Comparison of ENCODE assay signal across 22 mouse cellular contexts in genomic region chr8:60860749-60861148, GRCm38 (mm10). TPM values are rescaled to one million over a fixed set of nuclear protein-coding genes. Genes with fewer than 3 reads are reported as not detected.
DNase-seq lines count a peak whose midpoint lies in the region; ATAC-seq and TF ChIP-seq lines count a peak whose summit lies in the region.
"Had no signal": no experiment of that assay in that cellular context is flagged by ENCODE, and none has a peak within 500 bp of the region (broad histone marks: within the 10 kb centered on the region; RNA-seq: fewer than 3 reads in every experiment).

No protein-coding gene starts in this region.

- H3K27ac ChIP-seq in heart, adult 2 months, result no peak overlapping the region
- peak overlapping the region; percentile 97; the same call in 1 of the 2 replicates for H3K27ac ChIP-seq in liver, embryonic 12.5 days
- no peak overlapping the region for H3K27ac ChIP-seq in midbrain, embryonic 13.5 days
- no peak overlapping the region for H3K27ac ChIP-seq in midbrain, embryonic 16.5 days (ENCODE audit: low read length)
- no peak overlapping the region; the same call in 1 of the 2 replicates for H3K27ac ChIP-seq in CH12.LX (ENCODE audit: insufficient read depth, low read depth)
- H3K27ac ChIP-seq: embryonic facial prominence, embryonic 10.5 days; embryonic facial prominence, embryonic 12.5 days; forebrain, embryonic 13.5 days; forebrain, embryonic 15.5 days had no signal

- no peak for ATAC-seq in liver, embryonic 12.5 days
- 0 out of 2 replicates have a peak, but pooled peaks have one; percentile 17 for ATAC-seq in midbrain, embryonic 13.5 days
- no peak for ATAC-seq in midbrain, embryonic 16.5 days
- ATAC-seq: CD4-positive, CD25-positive, alpha-beta regulatory T cell, adult 4 months; forebrain, embryonic 13.5 days; forebrain, embryonic 15.5 days had no signal

- no peak; the same call in 1 of the 2 replicates for TF ChIP-seq RAD21 in CH12.LX (IDR thresholded peaks at IDR 0.05; ENCODE audit: low read depth, low read length)

- intact Hi-C loops in heart, adult 2 months (cut with DNase I), result no loop called here
- intact Hi-C loops in left cerebral cortex, postnatal 36 days (cut with DNase I), result loop anchor here (10.0 kb wide), 1 partner anchor 356 kb away; the partner anchor contains the start of genes Aadat and Gm10283

- no peak overlapping the region for H3K4me2 ChIP-seq in liver, embryonic 12.5 days
- no peak overlapping the region for H3K4me2 ChIP-seq in midbrain, embryonic 13.5 days (replicated peaks)
- H3K4me2 ChIP-seq in midbrain, embryonic 16.5 days (ENCODE audit: low read length), result no peak overlapping the region
- peak overlapping the region; percentile 35 for H3K4me2 ChIP-seq in CH12.LX (ENCODE audit: insufficient read depth, low read depth, poor library complexity, severe bottlenecking)
- H3K4me2 ChIP-seq: embryonic facial prominence, embryonic 12.5 days; forebrain, embryonic 13.5 days; forebrain, embryonic 15.5 days had no signal

- no peaks in the 10 kb centered on the region for H3K79me2 ChIP-seq in heart, adult 2 months (replicated peaks; ENCODE audit: control insufficient read depth, insufficient read depth, low read length)
- H3K79me2 ChIP-seq in CH12.LX (replicated peaks; ENCODE audit: control insufficient read depth, extremely low read depth, insufficient read depth, poor library complexity, severe bottlenecking), result no peaks in the 10 kb centered on the region

- TF ChIP-seq EP300 in heart, adult 2 months (IDR thresholded peaks at IDR 0.05; ENCODE audit: insufficient read depth, low read depth, low read length), result no peak
- TF ChIP-seq EP300 in CH12.LX (IDR thresholded peaks at IDR 0.05; ENCODE audit: low read length), result no peak

- no peak for TF ChIP-seq CTCF in heart, adult 2 months (IDR thresholded peaks at IDR 0.05)
- TF ChIP-seq CTCF in CH12.LX (conservative IDR thresholded peaks at IDR 0.05 in 1 of 2, IDR thresholded peaks at IDR 0.05 in 1 of 2; ENCODE audit: low read depth in 2 of 2, low read length in 2 of 2), result no peak

- no peaks in the 10 kb centered on the region; the same call in 1 of the 2 replicates for H3K4me1 ChIP-seq in heart, adult 2 months (ENCODE audit: control insufficient read depth, insufficient read depth, low read length)
- peaks cover 29% of the 10 kb centered on the region for H3K4me1 ChIP-seq in liver, embryonic 12.5 days
- no peaks in the 10 kb centered on the region for H3K4me1 ChIP-seq in midbrain, embryonic 13.5 days (replicated peaks)
- no peaks in the 10 kb centered on the region for H3K4me1 ChIP-seq in midbrain, embryonic 16.5 days (ENCODE audit: control insufficient read depth, insufficient read depth, low read length)
- H3K4me1 ChIP-seq in CH12.LX (ENCODE audit: control insufficient read depth in 1 of 2, insufficient read depth in 2 of 2), result peaks cover 13 to 41% of the 10 kb centered on the region in 2 experiments
- H3K4me1 ChIP-seq: embryonic facial prominence, embryonic 10.5 days; embryonic facial prominence, embryonic 12.5 days; forebrain, embryonic 13.5 days; forebrain, embryonic 15.5 days had no signal

- peak; percentile 60 for DNase-seq in heart, adult 11 months
- DNase-seq in heart, adult 2 months, result no peak
- no peak for DNase-seq in liver
- DNase-seq in CH12.LX (ENCODE audit: extremely low read depth), result no peak
- DNase-seq in left cerebral cortex, postnatal 36 days (ENCODE audit: low spot score in 2 of 2), result no peak
- DNase-seq: adrenal gland, adult 8-10 months; adrenal gland, postnatal 14 days; adrenal gland, postnatal 36 days; B cell, adult 2 months; cerebellum, adult 11-12 months; cerebellum, adult 2 months; cerebellum, adult 9-10 months; cerebellum, postnatal 10 days; cerebellum, postnatal 25 days had no signal

- H3K4me3 ChIP-seq in heart, adult 2 months, result no peak overlapping the region
- no peak overlapping the region for H3K4me3 ChIP-seq in liver, embryonic 12.5 days
- H3K4me3 ChIP-seq in midbrain, embryonic 13.5 days (replicated peaks), result no peak overlapping the region
- no peak overlapping the region for H3K4me3 ChIP-seq in midbrain, embryonic 16.5 days (ENCODE audit: low read depth, low read length)
- H3K4me3 ChIP-seq in CH12.LX (replicated peaks in 1 of 3; ENCODE audit: low read depth in 2 of 3, low read length in 2 of 3, poor library complexity in 1 of 3), result no peak overlapping the region
- H3K4me3 ChIP-seq: embryonic facial prominence, embryonic 10.5 days; embryonic facial prominence, embryonic 12.5 days; forebrain, embryonic 13.5 days; forebrain, embryonic 15.5 days had no signal

- H3K27me3 ChIP-seq in heart, adult 2 months (ENCODE audit: control insufficient read depth, insufficient read depth, low read length), result no peaks in the 10 kb centered on the region
- no peaks in the 10 kb centered on the region for H3K27me3 ChIP-seq in liver, embryonic 12.5 days (replicated peaks)
- no peaks in the 10 kb centered on the region for H3K27me3 ChIP-seq in midbrain, embryonic 13.5 days
- H3K27me3 ChIP-seq in midbrain, embryonic 16.5 days (ENCODE audit: control insufficient read depth, insufficient read depth, low read depth, low read length), result no peaks in the 10 kb centered on the region
- H3K27me3 ChIP-seq in CH12.LX (replicated peaks), result no peaks in the 10 kb centered on the region
- H3K27me3 ChIP-seq: embryonic facial prominence, embryonic 12.5 days; forebrain, embryonic 13.5 days; forebrain, embryonic 15.5 days had no signal

- H3K9me3 ChIP-seq in liver, embryonic 12.5 days (replicated peaks), result no peaks in the 10 kb centered on the region
- no peaks in the 10 kb centered on the region for H3K9me3 ChIP-seq in midbrain, embryonic 13.5 days
- H3K9me3 ChIP-seq in midbrain, embryonic 16.5 days (replicated peaks; ENCODE audit: control insufficient read depth, low read length, poor library complexity, severe bottlenecking), result no peaks in the 10 kb centered on the region
- no peaks in the 10 kb centered on the region for H3K9me3 ChIP-seq in CH12.LX (replicated peaks; ENCODE audit: low read length)
- H3K9me3 ChIP-seq: embryonic facial prominence, embryonic 10.5 days; embryonic facial prominence, embryonic 12.5 days; forebrain, embryonic 13.5 days; forebrain, embryonic 15.5 days had no signal

- H3K9ac ChIP-seq in heart, adult 2 months (ENCODE audit: low read depth, low read length), result no peak overlapping the region
- H3K9ac ChIP-seq in liver, embryonic 12.5 days, result no peak overlapping the region
- H3K9ac ChIP-seq in midbrain, embryonic 13.5 days (replicated peaks), result no peak overlapping the region
- H3K9ac ChIP-seq in midbrain, embryonic 16.5 days (ENCODE audit: low read depth, low read length), result no peak overlapping the region
- no peak overlapping the region for H3K9ac ChIP-seq in CH12.LX (ENCODE audit: insufficient read depth, low read depth)
- H3K9ac ChIP-seq: embryonic facial prominence, embryonic 12.5 days; forebrain, embryonic 13.5 days; forebrain, embryonic 15.5 days had no signal

- dilution Hi-C loops in CH12.LX (cut with MboI; ENCODE audit: extremely low pct_ligation_motif_present, extremely low pct_unique_long_range_greater_than_20kb, low sequenced_read_pairs), result no loop called here

- H3K36me3 ChIP-seq in heart, adult 2 months (ENCODE audit: control insufficient read depth, insufficient read depth, low read length), result no peaks in the 10 kb centered on the region
- H3K36me3 ChIP-seq in liver, embryonic 12.5 days, result no peaks in the 10 kb centered on the region
- H3K36me3 ChIP-seq in midbrain, embryonic 13.5 days, result no peaks in the 10 kb centered on the region
- no peaks in the 10 kb centered on the region for H3K36me3 ChIP-seq in midbrain, embryonic 16.5 days (ENCODE audit: control insufficient read depth, insufficient read depth, low read length)
- H3K36me3 ChIP-seq in CH12.LX (replicated peaks in 1 of 2; ENCODE audit: control insufficient read depth in 1 of 2, insufficient read depth in 1 of 2, low read length in 1 of 2), result no peaks in the 10 kb centered on the region
- H3K36me3 ChIP-seq: embryonic facial prominence, embryonic 10.5 days; embryonic facial prominence, embryonic 12.5 days; forebrain, embryonic 15.5 days had no signal

- 69% methylated on average over 3 of the region's 3 CpGs for WGBS in heart, adult 2 months
- 67% methylated on average over 3 of the region's 3 CpGs for WGBS in liver, embryonic 12.5 days (ENCODE audit: insufficient replicate concordance)
- 68% methylated on average over 3 of the region's 3 CpGs for WGBS in midbrain, embryonic 13.5 days
- 72% methylated on average over 3 of the region's 3 CpGs for WGBS in midbrain, embryonic 16.5 days

- TF ChIP-seq POLR2A in heart, adult 2 months (IDR thresholded peaks at IDR 0.05; ENCODE audit: insufficient read depth, low read depth, low read length), result no peak
- TF ChIP-seq POLR2A in CH12.LX (IDR thresholded peaks at IDR 0.05; ENCODE audit: low read depth, low read length), result no peak

- in situ Hi-C loops in CH12.LX (cut with MboI; ENCODE audit: low pct_ligation_motif_present, low pct_unique_long_range_greater_than_20kb, low sequenced_read_pairs), result loop anchor here (10.0 kb wide), 1 partner anchor 246 kb away; no protein-coding TSS in a partner anchor

TF ChIP-seq in CH12.LX, 34 proteins besides CTCF, POLR2A, EP300 and RAD21:
- TF ChIP-seq HCFC1 (IDR thresholded peaks at IDR 0.05; ENCODE audit: low read depth, low read length), result no peak
- 0 out of 2 replicates have a peak, but pooled peaks have one; percentile 58 for TF ChIP-seq KAT2A (IDR thresholded peaks at IDR 0.05; ENCODE audit: insufficient replicate concordance, low read length)
- no peak for TF ChIP-seq ZMIZ1 (IDR thresholded peaks at IDR 0.05; ENCODE audit: low read depth, low read length)
- no peak for TF ChIP-seq MXI1 (IDR thresholded peaks at IDR 0.05; ENCODE audit: low read depth, low read length)
- no peak for TF ChIP-seq RCOR1 (conservative IDR thresholded peaks at IDR 0.05; ENCODE audit: low read depth, low read length)
- TF ChIP-seq BHLHE40 (IDR thresholded peaks at IDR 0.05; ENCODE audit: low read depth, low read length), result 0 out of 2 replicates have a peak, but pooled peaks have one; percentile 19
- TF ChIP-seq TBP (conservative IDR thresholded peaks at IDR 0.05; ENCODE audit: low read depth, low read length), result no peak
- TF ChIP-seq CHD2 (IDR thresholded peaks at IDR 0.05; ENCODE audit: low read length), result peak; percentile 31; the same call in 1 of the 2 replicates

RNA-seq across cellular contexts. Expression of gene Hpf1, which starts 29.5 kb away (rescaled TPM):
- total RNA-seq in heart, adult 2 months (2021), result 10 to 100 TPM; 15.5 to 16.0 TPM
- polyA plus RNA-seq in heart, adult 2 months (2012; rRNA removed), result 7.8 and 15.2 TPM in 2 replicates
- polyA plus RNA-seq in liver, embryonic 12.5 days (2016; fragmentation: Nextera tagmentation; extraction: Ambion mirVana), result 110 and 120 TPM in 2 replicates
- 105 and 109 TPM in 2 replicates for polyA plus RNA-seq in midbrain, embryonic 13.5 days (2015; fragmentation: Nextera tagmentation; extraction: Ambion mirVana)
- polyA plus RNA-seq in midbrain, embryonic 16.5 days (2015; fragmentation: Nextera tagmentation; extraction: Ambion mirVana), result 101 and 111 TPM in 2 replicates
- total RNA-seq in CH12.LX (2012; rRNA removed) (76.1 and 77.4 TPM in 2 replicates), CH12.LX (2014; rRNA removed) (95.0 and 110 TPM in 2 replicates)
- 132 and 135 TPM in 2 replicates for polyA plus RNA-seq in CH12.LX (2012; ENCODE audit: insufficient read length, low read depth)
- 10 to 100 TPM; 48.4 to 50.4 TPM for total RNA-seq in left cerebral cortex, postnatal 36 days (2021)
